Mouse (Mus musculus): Measurements from ENCODE around the gene Ears2.

Gene Ears2

DNA sequence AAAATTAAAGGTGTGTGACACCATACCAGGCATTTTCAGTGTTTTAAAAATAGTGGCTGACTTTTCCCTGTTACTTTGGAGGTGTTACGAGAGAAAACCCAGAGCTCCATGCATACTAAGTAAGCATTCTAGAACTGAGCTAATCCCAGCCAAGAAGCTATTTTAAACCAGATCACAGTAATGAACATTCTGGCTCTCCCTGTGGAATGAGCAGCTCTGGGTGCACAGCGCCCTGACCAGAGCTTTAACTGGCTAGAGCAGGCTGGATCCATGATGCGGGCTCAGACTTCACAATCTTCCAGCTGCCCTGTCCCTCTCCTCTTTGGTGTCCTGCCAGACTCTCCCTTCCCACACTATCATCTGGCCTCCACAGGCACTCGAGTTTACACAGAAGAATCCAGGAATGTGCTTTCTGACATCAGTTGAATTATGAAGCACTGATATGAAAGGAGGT is 21.9 kb downstream of the Ears2 start:
- DNase-seq (ENCODE audit: low spot score): peak; percentile 26

DNA sequence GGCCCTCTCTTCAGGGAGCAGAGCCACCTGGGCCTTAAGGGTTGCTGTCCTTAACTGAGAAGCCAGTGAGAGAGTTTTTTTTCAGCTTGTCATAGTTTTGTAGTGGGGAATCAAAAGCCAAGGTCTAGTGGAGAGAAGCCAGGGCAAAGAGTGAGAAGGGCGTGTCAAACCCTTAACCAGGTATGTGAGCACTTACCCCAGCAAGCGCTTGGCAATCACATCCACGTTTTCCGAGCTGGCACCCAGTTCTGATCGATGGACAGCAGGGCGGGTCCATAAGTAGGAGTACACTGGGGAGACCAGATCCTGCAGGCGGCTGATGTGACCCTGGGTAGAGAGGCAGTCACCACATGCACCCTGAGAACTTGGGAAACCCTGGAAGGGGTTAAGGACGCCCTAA is 23.0 kb downstream of the Ears2 start:
- DNase-seq (ENCODE audit: low spot score): peak; percentile 58

DNA sequence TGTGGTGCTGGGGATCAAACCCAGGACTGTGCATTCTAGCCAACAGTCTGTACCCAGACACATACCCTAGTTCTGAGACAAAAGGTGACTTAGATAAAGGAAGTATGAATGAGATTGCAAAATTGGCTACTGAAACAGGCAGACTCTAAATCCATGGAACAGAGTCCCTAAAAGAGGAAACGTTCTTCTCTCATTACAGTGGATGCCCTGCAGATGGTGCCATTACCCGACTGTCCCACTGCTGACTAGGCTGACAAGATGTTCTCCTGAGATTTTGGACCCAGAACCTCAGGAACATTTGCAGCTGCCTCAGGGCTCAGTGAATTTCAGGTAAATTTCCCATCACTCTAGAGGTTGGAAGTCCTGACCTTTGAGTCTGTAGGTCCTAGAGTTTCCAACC is 32.7 kb downstream of the Ears2 start:
- no peak for DNase-seq (ENCODE audit: low spot score)

DNA sequence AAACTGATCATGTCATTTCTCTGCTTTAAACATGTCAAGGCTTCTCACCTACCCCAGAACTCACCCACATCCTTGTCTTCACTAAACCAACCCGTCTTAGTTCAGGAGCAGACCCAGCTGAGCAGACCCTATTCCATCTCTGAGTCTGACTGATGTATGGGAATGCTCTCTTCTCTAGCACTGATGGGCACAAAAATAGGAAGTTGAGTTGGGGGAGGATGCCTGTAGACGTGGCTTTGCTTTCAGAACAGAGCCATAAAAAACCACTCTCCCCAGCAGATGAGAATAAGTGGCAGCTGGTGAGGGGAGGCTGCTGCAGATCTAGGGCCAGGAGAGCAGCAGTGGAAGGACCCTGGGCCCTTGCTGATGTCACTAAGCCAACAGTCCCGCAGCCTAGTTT is 33.7 kb downstream of the Ears2 start:
- DNase-seq (ENCODE audit: low spot score): no peak

DNA sequence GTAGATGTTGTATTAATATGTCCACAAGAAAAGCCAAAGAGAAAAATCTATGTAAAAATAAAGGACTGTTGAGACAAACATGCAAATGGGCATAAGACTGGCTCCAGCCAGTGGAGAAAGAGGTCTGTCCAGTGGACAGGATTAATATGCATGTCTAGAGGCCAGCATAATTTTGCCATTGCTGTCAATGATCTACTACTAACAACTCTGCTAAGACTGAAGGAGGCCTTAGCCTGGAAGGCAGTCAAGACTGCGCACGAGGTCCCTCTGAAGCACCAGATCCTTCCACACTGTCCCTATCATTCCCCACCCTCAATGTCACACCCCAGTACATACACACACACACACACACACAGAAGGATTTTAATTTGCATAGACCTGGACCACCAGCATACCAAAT is 44.9 kb downstream of the Ears2 start:
- DNase-seq (ENCODE audit: low spot score): no peak

DNA sequence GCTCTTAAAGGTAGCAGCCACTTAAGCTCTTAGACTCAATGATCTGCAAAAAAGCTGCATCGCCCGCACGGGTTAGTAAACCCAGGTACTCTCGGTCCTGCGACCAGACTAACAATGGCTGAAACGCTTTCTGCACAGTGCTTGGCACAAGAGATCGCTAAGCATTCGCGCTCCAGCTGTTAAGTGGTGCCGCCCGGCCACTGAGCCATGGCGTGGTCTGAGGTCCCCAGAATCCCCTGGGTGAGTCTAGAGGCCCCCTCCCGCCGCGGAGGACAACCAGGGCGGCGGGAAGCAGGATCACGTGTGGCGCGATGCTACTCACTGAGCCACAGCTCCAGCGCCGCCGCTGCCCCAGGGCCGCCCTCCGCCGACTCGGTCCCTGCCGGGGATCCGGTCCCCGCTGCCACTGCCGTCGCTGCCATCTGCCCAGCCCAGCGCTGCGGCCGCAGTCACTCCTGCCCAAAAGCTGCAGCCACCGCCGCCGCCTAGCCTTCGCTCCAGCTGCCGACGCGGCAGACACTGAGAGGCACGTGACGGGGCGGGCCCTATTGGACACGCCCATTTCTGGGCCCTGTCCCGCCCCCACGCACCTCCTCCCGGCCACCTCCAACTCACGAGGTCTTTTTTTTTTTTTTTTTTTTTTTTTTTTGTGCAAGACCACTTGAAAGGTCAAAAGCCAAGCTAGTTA is 46.3 kb downstream of the Ears2 start, which contains the start of gene Gga2:
TSS of gene Gga2 (minus strand) at position 556 of the 688 bp plus-strand sequence.
- DNase-seq (ENCODE audit: low spot score): peak; percentile 90

DNA sequence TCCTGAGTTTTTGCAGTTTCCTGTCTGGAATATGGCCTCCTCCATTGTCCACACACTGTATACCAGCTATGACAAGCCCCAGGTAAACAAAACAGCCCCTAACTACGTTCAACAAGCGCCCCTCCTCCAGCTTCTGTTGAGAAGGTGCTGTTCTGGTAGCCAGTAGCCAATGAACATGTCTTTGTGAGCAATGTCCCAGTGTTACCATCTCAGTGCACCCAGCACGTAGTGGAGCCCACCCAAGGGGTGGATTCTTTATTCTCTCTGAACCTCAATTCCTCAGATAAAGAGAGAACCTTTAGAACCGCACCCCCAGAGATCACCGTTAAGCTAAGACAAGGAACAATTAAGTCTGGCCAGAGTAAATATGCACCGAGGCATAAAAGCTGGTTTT is 46.8 kb downstream of the Ears2 start:
- DNase-seq (ENCODE audit: low spot score): no peak

DNA sequence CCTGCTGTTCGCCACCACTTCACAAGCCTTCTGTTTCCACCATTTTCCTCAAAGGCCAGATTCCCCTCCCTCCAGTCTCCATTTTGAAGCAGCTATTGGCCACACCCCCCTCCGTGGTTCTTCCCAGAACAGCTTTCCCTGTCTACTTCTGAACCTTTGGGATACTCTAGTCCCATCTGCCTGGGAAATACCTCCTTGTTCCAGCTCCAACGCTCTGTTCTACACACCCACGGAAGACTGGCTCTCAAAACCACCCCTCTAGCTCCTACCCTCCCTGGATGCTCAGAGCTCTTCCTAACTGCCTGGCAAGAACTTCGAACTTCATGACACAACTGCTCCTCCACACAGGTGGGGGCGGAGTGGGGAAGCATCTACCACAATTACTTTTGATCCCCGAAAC is 48.1 kb downstream of the Ears2 start:
- no peak for DNase-seq (ENCODE audit: low spot score)

DNA sequence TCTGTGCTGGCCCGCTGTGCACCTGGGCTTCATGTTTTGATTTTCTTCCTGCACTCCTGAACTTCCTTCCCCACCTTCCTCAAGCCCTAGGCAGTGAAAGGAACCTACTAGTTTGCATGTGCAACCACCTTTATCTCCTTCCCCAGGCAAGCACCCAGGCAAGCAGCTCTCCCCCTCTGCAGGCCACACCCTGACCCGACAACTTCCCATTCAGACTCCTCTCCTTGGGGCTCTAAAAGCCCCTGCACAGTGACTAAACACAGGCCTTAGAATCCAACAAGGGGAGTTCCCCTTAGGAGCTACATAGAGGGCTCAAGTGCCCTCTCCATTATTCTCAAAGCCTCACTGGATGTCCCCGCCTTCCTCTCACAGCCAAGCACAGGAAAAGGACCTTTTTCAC is 48.8 kb downstream of the Ears2 start:
- peak; percentile 39 for DNase-seq (ENCODE audit: low spot score)

DNA sequence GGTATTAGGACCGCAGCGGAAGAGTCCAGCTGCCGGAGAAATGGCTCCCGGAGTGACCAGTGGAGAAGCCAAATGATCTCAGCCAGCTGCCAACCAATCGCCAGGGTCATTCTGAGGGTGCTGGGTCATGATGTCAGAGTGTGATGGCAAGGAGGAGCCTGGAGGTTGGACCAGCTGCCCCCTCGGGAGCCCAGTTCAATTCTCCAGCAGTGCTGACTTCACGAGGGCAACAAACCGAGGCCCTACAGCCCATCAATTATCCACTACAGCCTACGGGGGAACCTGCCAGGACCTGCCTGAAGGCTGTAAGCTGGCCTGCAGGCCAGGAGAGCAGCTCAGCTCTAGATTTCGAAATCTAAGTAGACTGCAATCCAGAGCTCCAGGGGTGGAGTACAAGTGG is 51.3 kb downstream of the Ears2 start:
- DNase-seq (ENCODE audit: low spot score): peak; percentile 16

DNA sequence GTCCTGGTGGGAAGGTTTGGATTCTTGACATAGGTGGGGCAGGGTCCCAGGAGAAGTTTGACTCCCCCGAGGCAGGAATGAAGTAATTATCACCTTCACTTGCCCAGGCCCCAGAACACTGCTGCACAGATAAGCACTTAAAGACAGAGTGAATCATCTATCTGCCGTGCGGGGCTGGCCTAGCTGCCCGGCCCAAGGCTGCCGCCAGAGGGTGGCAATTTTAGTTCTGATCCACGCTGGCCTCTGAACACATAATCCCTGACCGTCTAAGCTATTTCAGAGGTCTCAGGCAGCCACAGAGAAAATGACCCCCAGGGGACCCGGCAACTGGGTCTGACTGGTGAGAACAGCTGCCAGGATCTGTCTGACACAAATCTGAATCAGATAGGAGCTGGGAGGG is 52.0 kb downstream of the Ears2 start:
- no peak for DNase-seq (ENCODE audit: low spot score)

DNA sequence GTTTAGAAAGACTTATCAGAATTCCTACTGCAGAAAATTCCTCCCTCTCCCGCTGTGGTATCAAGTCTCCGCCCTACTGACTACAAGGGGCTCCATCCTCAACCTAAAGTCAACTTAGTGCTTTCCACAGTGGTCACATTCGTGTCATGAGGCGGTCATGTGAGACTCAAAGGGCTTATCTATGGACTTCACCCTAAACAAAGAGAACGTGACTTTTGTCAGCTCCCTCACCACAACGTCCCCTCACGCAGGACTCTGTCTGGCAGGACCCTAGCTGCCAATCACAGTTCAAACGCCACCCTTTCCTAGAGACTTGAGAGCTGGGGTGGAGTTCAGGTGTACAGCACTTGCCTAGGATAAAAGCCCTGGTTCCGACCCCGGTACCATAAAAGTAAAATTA is 54.1 kb downstream of the Ears2 start:
- DNase-seq (ENCODE audit: low spot score): no peak

DNA sequence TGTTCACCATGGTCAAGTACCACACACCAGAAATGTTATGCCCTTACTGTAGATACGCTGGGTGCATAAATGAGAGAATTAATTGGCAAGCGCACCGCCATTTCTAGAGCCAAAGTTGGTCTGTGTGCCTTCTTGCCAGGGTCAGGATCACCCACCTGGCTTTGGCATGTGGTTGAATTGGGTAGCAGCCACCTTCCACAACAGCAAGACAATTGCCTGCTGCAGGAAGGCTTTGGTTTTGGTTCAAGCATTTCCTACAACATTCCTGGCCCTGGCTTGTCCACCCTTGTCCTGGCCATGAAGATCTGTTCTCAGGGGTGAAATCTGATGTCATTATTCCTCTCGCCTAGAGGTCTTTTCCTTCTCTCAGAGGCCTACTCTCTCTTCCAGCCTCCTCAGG is 54.7 kb downstream of the Ears2 start:
- no peak for DNase-seq (ENCODE audit: low spot score)

DNA sequence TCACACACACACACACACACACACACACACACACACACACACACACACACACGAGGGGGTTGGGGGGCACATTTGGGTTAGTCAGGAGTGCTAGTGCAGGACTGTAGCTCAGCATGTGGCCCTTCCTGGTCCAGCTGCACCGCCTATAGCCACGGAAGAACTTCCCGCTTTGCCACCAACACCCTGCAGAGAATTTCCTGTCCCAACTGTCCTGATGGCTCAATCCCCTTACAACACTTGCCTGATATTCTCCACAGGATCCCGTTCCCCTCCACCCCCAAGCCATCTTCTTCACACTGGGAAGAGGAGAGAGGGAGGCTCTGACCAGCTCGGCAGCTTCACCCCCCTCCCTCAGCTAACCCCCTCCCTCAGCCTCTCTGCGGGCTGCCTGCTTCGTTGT is 66.7 kb downstream of the Ears2 start:
- no peak for DNase-seq (ENCODE audit: low spot score)

DNA sequence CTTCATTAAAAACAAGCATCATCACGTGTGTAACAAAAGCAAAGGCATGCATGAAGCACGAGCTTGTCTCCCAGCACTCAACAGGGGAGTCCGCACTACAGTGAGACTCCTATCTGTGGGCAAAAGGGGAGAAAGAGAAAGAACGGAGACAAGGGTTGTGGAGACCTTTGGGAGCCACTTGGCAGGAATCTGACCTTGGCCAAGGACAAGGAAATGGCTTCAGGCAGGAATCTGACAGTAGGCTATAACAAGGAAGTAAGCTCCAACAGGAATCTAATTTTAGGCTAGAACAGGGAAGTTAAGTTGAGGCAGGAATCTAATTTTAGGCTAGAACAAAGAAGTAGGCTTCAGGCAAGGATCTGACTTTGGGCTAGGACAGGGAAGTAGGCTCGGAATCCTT is 71.1 kb downstream of the Ears2 start:
- no peak for DNase-seq (ENCODE audit: low spot score)

All from lung, postnatal 25 days (tissue).